Mouse (Mus musculus): ENCODE data around the gene Rab11fip4. TPM values are rescaled to one million over a fixed set of nuclear protein-coding genes. Genes with fewer than 3 reads are reported as not detected.

Rab11fip4 gene
- total and polyA plus RNA-seq, 3 experiments = 13.2 to 41.6 (median 26.6) TPM

- Histone ChIP-seq H3K27ac (ENCODE audit: insufficient read depth, low read depth) (no peak overlapping the region), H3K4me1 (ENCODE audit: control insufficient read depth in 1 of 2, insufficient read depth in 2 of 2) (peaks cover 21 to 82% of the 10 kb centered on the region in 2 experiments), H3K9me3 (replicated peaks; ENCODE audit: low read length) (no peaks in the 10 kb centered on the region), H3K4me2 (ENCODE audit: insufficient read depth, low read depth, poor library complexity, severe bottlenecking) (no peak overlapping the region), H3K27me3 (replicated peaks) (no peaks in the 10 kb centered on the region), H3K4me3 (replicated peaks in 1 of 3; ENCODE audit: low read depth in 2 of 3, low read length in 2 of 3, poor library complexity in 1 of 3) (no peak overlapping the region), H3K36me3 (replicated peaks in 1 of 2; ENCODE audit: control insufficient read depth in 1 of 2, insufficient read depth in 1 of 2, low read length in 1 of 2) (peaks cover 0 to 36% of the 10 kb centered on the region in 2 experiments), H3K79me2 (replicated peaks; ENCODE audit: control insufficient read depth, extremely low read depth, insufficient read depth, poor library complexity, severe bottlenecking) (no peaks in the 10 kb centered on the region), H3K9ac (ENCODE audit: insufficient read depth, low read depth) (no peak overlapping the region)
- in situ Hi-C loops (cut with MboI; ENCODE audit: low pct_ligation_motif_present, low pct_unique_long_range_greater_than_20kb, low sequenced_read_pairs) (loop anchor here (5.0 kb wide), 1 partner anchor 76 kb away; no protein-coding TSS in a partner anchor), dilution Hi-C loops (cut with MboI; ENCODE audit: extremely low pct_ligation_motif_present, extremely low pct_unique_long_range_greater_than_20kb, low sequenced_read_pairs) (no loop called here)
- DNase-seq (ENCODE audit: extremely low read depth) = no peak
- TF ChIP-seq JUN (IDR thresholded peaks at IDR 0.05; ENCODE audit: insufficient read depth, low read depth, low read length) = no peak
- peak in 1 of 2 experiments; percentile 21; a peak in 1 of 4 replicates for TF ChIP-seq CTCF (conservative IDR thresholded peaks at IDR 0.05 in 1 of 2, IDR thresholded peaks at IDR 0.05 in 1 of 2; ENCODE audit: low read depth in 2 of 2, low read length in 2 of 2)
- TF ChIP-seq CHD1 (IDR thresholded peaks at IDR 0.05; ENCODE audit: low read depth, low read length) = no peak
- TF ChIP-seq ZNF384 (IDR thresholded peaks at IDR 0.05; ENCODE audit: low read depth, low read length) = peak; percentile 61
- TF ChIP-seq EP300 (IDR thresholded peaks at IDR 0.05; ENCODE audit: low read length) = no peak
- no peak for TF ChIP-seq SIN3A (IDR thresholded peaks at IDR 0.05; ENCODE audit: low read length)
- TF ChIP-seq TBP (conservative IDR thresholded peaks at IDR 0.05; ENCODE audit: low read depth, low read length) = 0 out of 2 replicates have a peak, but pooled peaks have one; percentile 42
- TF ChIP-seq UBTF (IDR thresholded peaks at IDR 0.05; ENCODE audit: low read depth, low read length) = no peak
- TF ChIP-seq PAX5 (IDR thresholded peaks at IDR 0.05; ENCODE audit: low read length) = no peak
Observed at GRCm38 (mm10) chr11:79715733-79716452, 124.9 kb downstream of the Rab11fip4 start.

GRCm38 (mm10) chr11:79716453-79716749 is 125.4 kb downstream of the Rab11fip4 start:
- dilution Hi-C loops (cut with MboI; ENCODE audit: extremely low pct_ligation_motif_present, extremely low pct_unique_long_range_greater_than_20kb, low sequenced_read_pairs) (no loop called here), in situ Hi-C loops (cut with MboI; ENCODE audit: low pct_ligation_motif_present, low pct_unique_long_range_greater_than_20kb, low sequenced_read_pairs) (loop anchor here (5.0 kb wide), 1 partner anchor 76 kb away; no protein-coding TSS in a partner anchor)
- H3K9me3 ChIP-seq (replicated peaks; ENCODE audit: low read length) = no peaks in the 10 kb centered on the region
- H3K79me2 ChIP-seq (replicated peaks; ENCODE audit: control insufficient read depth, extremely low read depth, insufficient read depth, poor library complexity, severe bottlenecking) = no peaks in the 10 kb centered on the region
- H3K4me3 ChIP-seq (replicated peaks in 1 of 3; ENCODE audit: low read depth in 2 of 3, low read length in 2 of 3, poor library complexity in 1 of 3) = no peak overlapping the region
- H3K36me3 ChIP-seq (replicated peaks in 1 of 2; ENCODE audit: control insufficient read depth in 1 of 2, insufficient read depth in 1 of 2, low read length in 1 of 2) = peaks cover 0 to 38% of the 10 kb centered on the region in 2 experiments
- H3K9ac ChIP-seq (ENCODE audit: insufficient read depth, low read depth) = no peak overlapping the region
- H3K27me3 ChIP-seq (replicated peaks) = no peaks in the 10 kb centered on the region
- peaks cover 21 to 84% of the 10 kb centered on the region in 2 experiments for H3K4me1 ChIP-seq (ENCODE audit: control insufficient read depth in 1 of 2, insufficient read depth in 2 of 2)
- no peak overlapping the region for H3K27ac ChIP-seq (ENCODE audit: insufficient read depth, low read depth)
- TF ChIP-seq CHD2 (IDR thresholded peaks at IDR 0.05; ENCODE audit: low read length) (peak; percentile 67), MXI1 (IDR thresholded peaks at IDR 0.05; ENCODE audit: low read depth, low read length) (peak; percentile 19; the same call in 1 of the 2 replicates), MEF2A (IDR thresholded peaks at IDR 0.05; ENCODE audit: borderline replicate concordance, low read depth, low read length) (no peak), ZNF384 (IDR thresholded peaks at IDR 0.05; ENCODE audit: low read depth, low read length) (no peak), USF2 (conservative IDR thresholded peaks at IDR 0.05; ENCODE audit: low read depth, low read length) (no peak), NRF1 (IDR thresholded peaks at IDR 0.05; ENCODE audit: low read depth, low read length) (no peak), MYC (IDR thresholded peaks at IDR 0.05; ENCODE audit: low read depth, low read length) (0 out of 2 replicates have a peak, but pooled peaks have one; percentile 31), NELFE (IDR thresholded peaks at IDR 0.05; ENCODE audit: low read depth, low read length) (no peak), PAX5 (IDR thresholded peaks at IDR 0.05; ENCODE audit: low read length) (no peak), TBP (conservative IDR thresholded peaks at IDR 0.05; ENCODE audit: low read depth, low read length) (no peak), MAFK (IDR thresholded peaks at IDR 0.05; ENCODE audit: insufficient replicate concordance, low read length) (no peak), TCF12 (IDR thresholded peaks at IDR 0.05; ENCODE audit: low read depth, low read length) (no peak), ELF1 (IDR thresholded peaks at IDR 0.05; ENCODE audit: low read depth, low read length) (peak; percentile 32; the same call in 1 of the 2 replicates), CHD1 (IDR thresholded peaks at IDR 0.05; ENCODE audit: low read depth, low read length) (no peak)
- peak; percentile 58 for DNase-seq (ENCODE audit: extremely low read depth)
- no peak overlapping the region for H3K4me2 ChIP-seq (ENCODE audit: insufficient read depth, low read depth, poor library complexity, severe bottlenecking)

Measured in CH12.LX (cell line).